ENCODE assay signal across 8 mouse cellular contexts in genomic region chr12:32989731-32990130, GRCm38 (mm10). TPM values are rescaled to one million over a fixed set of nuclear protein-coding genes. Genes with fewer than 3 reads are reported as not detected.
DNase-seq lines count a peak whose midpoint lies in the region; ATAC-seq and TF ChIP-seq lines count a peak whose summit lies in the region.

No protein-coding gene starts in this region.

- H3K4me3 ChIP-seq in kidney, postnatal 0 days (replicated peaks; ENCODE audit: low read depth, low read length), result no peak overlapping the region
- no peak overlapping the region for H3K4me3 ChIP-seq in hindbrain, embryonic 13.5 days

- TF ChIP-seq CTCF in kidney, postnatal 0 days (IDR thresholded peaks at IDR 0.05; ENCODE audit: low read depth), result no peak

- intact Hi-C loops in heart, postnatal 25 days (cut with DNase I), result no loop called here

- WGBS in kidney, postnatal 0 days, result 47% methylated on average over 12 of the region's 12 CpGs
- whole genome bisulfite sequencing in hindbrain, embryonic 13.5 days, result 78% methylated on average over 12 of the region's 12 CpGs

- no peak overlapping the region for H3K4me2 ChIP-seq in kidney, postnatal 0 days (ENCODE audit: low read length)
- H3K4me2 ChIP-seq in hindbrain, embryonic 13.5 days, result no peak overlapping the region

- H3K4me1 ChIP-seq in kidney, postnatal 0 days (replicated peaks; ENCODE audit: insufficient read depth, low read length), result no peaks in the 10 kb centered on the region
- no peaks in the 10 kb centered on the region for H3K4me1 ChIP-seq in hindbrain, embryonic 13.5 days (replicated peaks)

- DNase-seq in heart, adult 18-20 months, result peak; percentile 29 to 37
- DNase-seq in heart, postnatal 25 days (ENCODE audit: low spot score), result no peak
- DNase-seq in 3T3-L1 (ENCODE audit: low read depth, low spot score) (peak; percentile 31), R1 (ENCODE audit: low read depth, low spot score) (peak; percentile 64)
- peak; percentile 28 for DNase-seq in kidney, postnatal 0 days (ENCODE audit: low spot score)
- DNase-seq in neural tube, embryonic 10.5 days (ENCODE audit: extremely low spot score, low spot score), result no peak
- DNase-seq in urinary bladder, adult 2 months (ENCODE audit: low spot score), result no peak

- ATAC-seq in kidney, postnatal 0 days (replicated peaks; ENCODE audit: low FRiP score, low read depth), result no peak; the same call in 1 of the 2 replicates
- no peak for ATAC-seq in hindbrain, embryonic 13.5 days (ENCODE audit: low FRiP score)

- H3K27me3 ChIP-seq in kidney, postnatal 0 days (ENCODE audit: insufficient read depth, low read length), result no peaks in the 10 kb centered on the region
- H3K27me3 ChIP-seq in hindbrain, embryonic 13.5 days, result no peaks in the 10 kb centered on the region

- H3K27ac ChIP-seq in kidney, postnatal 0 days, result no peak overlapping the region
- no peak overlapping the region for H3K27ac ChIP-seq in hindbrain, embryonic 13.5 days

- H3K36me3 ChIP-seq in kidney, postnatal 0 days (ENCODE audit: insufficient read depth, low read length), result no peaks in the 10 kb centered on the region
- H3K36me3 ChIP-seq in hindbrain, embryonic 13.5 days, result no peaks in the 10 kb centered on the region

- H3K9me3 ChIP-seq in kidney, postnatal 0 days (replicated peaks; ENCODE audit: low read length), result no peaks in the 10 kb centered on the region
- no peaks in the 10 kb centered on the region for H3K9me3 ChIP-seq in hindbrain, embryonic 13.5 days

- H3K9ac ChIP-seq in kidney, postnatal 0 days (ENCODE audit: low read depth, low read length), result no peak overlapping the region
- H3K9ac ChIP-seq in hindbrain, embryonic 13.5 days, result no peak overlapping the region

RNA-seq across cellular contexts. Expression of gene Sypl, which starts 36.0 kb away (rescaled TPM):
- 10 to 100 TPM; 79.8 to 88.6 TPM for total RNA-seq in heart, adult 18-20 months (2021)
- total RNA-seq in heart, postnatal 25 days (2021), result 10 to 100 TPM; 85.3 to 86.1 TPM
- 174 and 179 TPM in 2 replicates for polyA plus RNA-seq in kidney, postnatal 0 days (2015; fragmentation: Nextera tagmentation; extraction: Ambion mirVana)
- polyA plus RNA-seq in hindbrain, embryonic 13.5 days (2015; fragmentation: Nextera tagmentation; extraction: Ambion mirVana), result 39.2 and 45.3 TPM in 2 replicates
- 145 and 163 TPM in 2 replicates for polyA plus RNA-seq in urinary bladder, adult 2 months (2012; rRNA removed)

Comparison
In these comparisons a context has a peak if more than half of its experiments do, and no peak if none do; other contexts are left out.
1. DNase-seq: peak in heart, adult 18-20 months (2 of 2), 3T3-L1 (single experiment), R1 (single experiment) and kidney, postnatal 0 days (single experiment); none in heart, postnatal 25 days (single experiment), neural tube, embryonic 10.5 days (single experiment) and urinary bladder, adult 2 months (single experiment).